Mouse (Mus musculus) kidney, embryonic 16.5 days (tissue): ENCODE data around the gene Raver1. TPM values are rescaled to one million over a fixed set of nuclear protein-coding genes. Genes with fewer than 3 reads are reported as not detected.

ENCODE experiments used
- ATAC-seq: fragments of 200-750 bp; cut with Nextera tagmentation; 2 replicates; pipeline ENCODE4 v1.8.0; 2017; ENCODE audit warnings: moderate TSS enrichment; ENCODE audit not compliant: low FRiP score, low TSS enrichment
- H3K27ac ChIP-seq: fragments of 300-500 bp; sonication (generic); 2 replicates; pipeline ENCODE4 v1.5.1; 2014; ENCODE audit warnings: low read length
- H3K27me3 ChIP-seq: fragments of 300-500 bp; sonication (generic); 2 replicates; pipeline ENCODE4 v1.6.1; 2014; ENCODE audit warnings: low read length, control low read depth, mixed read lengths; ENCODE audit not compliant: insufficient read depth
- H3K36me3 ChIP-seq: fragments of 300-500 bp; sonication (generic); 2 replicates; pipeline ENCODE4 v1.6.1; 2014; ENCODE audit warnings: low read length, control low read depth, mixed read lengths; ENCODE audit not compliant: insufficient read depth
- H3K4me1 ChIP-seq: fragments of 300-500 bp; sonication (generic); 2 replicates; pipeline ENCODE4 v1.6.1; 2014; ENCODE audit warnings: low read length, control low read depth, mixed read lengths; ENCODE audit not compliant: insufficient read depth
- H3K4me2 ChIP-seq: fragments of 300-500 bp; sonication (generic); replicated peaks from 2 replicates; pipeline ENCODE4 v1.6.1; 2014; ENCODE audit warnings: low read depth, low read length
- H3K4me3 ChIP-seq: fragments of 300-500 bp; sonication (generic); 2 replicates; pipeline ENCODE4 v1.5.1; 2014; ENCODE audit warnings: mild to moderate bottlenecking, low read length
- H3K9ac ChIP-seq: fragments of 300-500 bp; sonication (generic); replicated peaks from 2 replicates; pipeline ENCODE4 v1.6.1; 2014; ENCODE audit warnings: low read length
- H3K9me3 ChIP-seq: fragments of 300-500 bp; sonication (generic); 2 replicates; pipeline ENCODE4 v1.6.1; 2016; ENCODE audit warnings: low read length, control low read depth
- WGBS: fragments of 180-500 bp; shearing (Covaris S2); extraction: QIAGEN DNeasy Blood & Tissue Kit; methylation state at CpG from one replicate; pipeline ENCODE4 v1.1.7; 2014; 5-methylcytosine and 5-hydroxymethylcytosine counted together
- polyA plus RNA-seq: library from polyadenylated mRNA; unstranded; fragments of >200 nt; fragmentation: Nextera tagmentation; extraction: Ambion mirVana; gene quantifications from 2 replicates; pipeline ENCODE4 v1.2.1, GENCODE M21; 2015

Gene Raver1
- polyA plus RNA-seq, 1 experiment from 2014 or later = 66.8 TPM

GRCm38 (mm10) chr9:21107607-21108237 is 15.9 kb upstream of the Raver1 start:
- Histone ChIP-seq H3K4me1 (no peaks in the 10 kb centered on the region), H3K36me3 (no peaks in the 10 kb centered on the region), H3K4me3 (no peak overlapping the region), H3K27me3 (no peaks in the 10 kb centered on the region), H3K9me3 (no peaks in the 10 kb centered on the region), H3K4me2 (no peak overlapping the region), H3K9ac (no peak overlapping the region), H3K27ac (no peak overlapping the region)
- ATAC-seq = no peak
- 53% methylated on average over 22 of the region's 23 CpGs for WGBS

- H3K27me3 ChIP-seq = no peaks in the 10 kb centered on the region
- no peaks in the 10 kb centered on the region for H3K9me3 ChIP-seq
- H3K4me1 ChIP-seq = no peaks in the 10 kb centered on the region
- ATAC-seq = no peak
- H3K4me2 ChIP-seq = no peak overlapping the region
- H3K36me3 ChIP-seq = no peaks in the 10 kb centered on the region
- no peak overlapping the region for H3K9ac ChIP-seq
- WGBS = 67% methylated on average over 5 of the region's 5 CpGs
- H3K4me3 ChIP-seq = no peak overlapping the region
- no peak overlapping the region for H3K27ac ChIP-seq
Measured at GRCm38 (mm10) chr9:21105760-21106564, 14.2 kb upstream of the Raver1 start.

DNA sequence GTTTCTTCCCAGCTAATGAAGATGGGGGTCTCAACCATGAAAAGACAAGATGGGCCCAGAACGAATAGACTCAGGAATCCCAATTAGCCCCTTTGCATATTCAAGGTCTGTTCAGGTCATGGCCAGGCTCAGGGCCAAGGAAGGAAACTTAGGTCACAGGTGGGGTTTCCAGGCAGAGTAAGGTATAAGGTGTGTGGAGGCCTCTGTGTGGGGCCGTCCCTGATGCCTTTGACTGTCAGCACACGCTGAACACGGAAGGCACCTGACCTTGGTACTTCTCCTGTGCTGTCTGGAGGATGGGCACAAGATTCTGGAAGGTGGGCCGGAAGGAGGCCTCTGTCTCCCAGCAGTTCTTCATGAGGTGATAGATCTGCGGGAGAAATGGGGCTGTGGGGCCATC is 13.0 kb upstream of the Raver1 start:
- Histone ChIP-seq H3K36me3 (no peaks in the 10 kb centered on the region), H3K9ac (no peak overlapping the region), H3K9me3 (no peaks in the 10 kb centered on the region), H3K4me2 (no peak overlapping the region), H3K27ac (no peak overlapping the region), H3K4me1 (no peaks in the 10 kb centered on the region), H3K4me3 (no peak overlapping the region), H3K27me3 (no peaks in the 10 kb centered on the region)
- WGBS = 75% methylated on average over 6 of the region's 6 CpGs
- no peak for ATAC-seq

DNA sequence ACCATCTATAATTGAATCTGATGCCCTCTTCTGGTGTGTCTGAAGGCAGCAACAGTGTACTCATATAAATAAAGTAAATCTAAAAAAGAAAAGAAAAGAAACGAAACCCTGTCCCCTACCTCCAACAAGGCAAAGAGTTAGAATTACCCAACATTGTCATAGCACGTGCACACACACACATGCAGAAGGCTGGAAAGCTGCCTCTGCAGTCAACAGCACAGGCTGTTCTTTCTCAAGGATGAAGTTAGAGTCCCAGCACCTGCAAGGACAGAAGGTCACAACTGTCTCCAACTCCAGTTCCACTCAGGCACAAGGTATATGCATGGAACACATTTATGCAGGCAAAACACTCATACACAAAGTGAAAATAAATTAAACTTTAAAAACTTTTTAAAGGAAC is 10.3 kb upstream of the Raver1 start:
- Histone ChIP-seq H3K36me3 (no peaks in the 10 kb centered on the region), H3K4me3 (no peak overlapping the region), H3K27me3 (no peaks in the 10 kb centered on the region), H3K4me2 (no peak overlapping the region), H3K9me3 (no peaks in the 10 kb centered on the region), H3K4me1 (no peaks in the 10 kb centered on the region), H3K9ac (no peak overlapping the region), H3K27ac (no peak overlapping the region)
- no peak for ATAC-seq
- 89% methylated on average over 2 of the region's 2 CpGs for WGBS

DNA sequence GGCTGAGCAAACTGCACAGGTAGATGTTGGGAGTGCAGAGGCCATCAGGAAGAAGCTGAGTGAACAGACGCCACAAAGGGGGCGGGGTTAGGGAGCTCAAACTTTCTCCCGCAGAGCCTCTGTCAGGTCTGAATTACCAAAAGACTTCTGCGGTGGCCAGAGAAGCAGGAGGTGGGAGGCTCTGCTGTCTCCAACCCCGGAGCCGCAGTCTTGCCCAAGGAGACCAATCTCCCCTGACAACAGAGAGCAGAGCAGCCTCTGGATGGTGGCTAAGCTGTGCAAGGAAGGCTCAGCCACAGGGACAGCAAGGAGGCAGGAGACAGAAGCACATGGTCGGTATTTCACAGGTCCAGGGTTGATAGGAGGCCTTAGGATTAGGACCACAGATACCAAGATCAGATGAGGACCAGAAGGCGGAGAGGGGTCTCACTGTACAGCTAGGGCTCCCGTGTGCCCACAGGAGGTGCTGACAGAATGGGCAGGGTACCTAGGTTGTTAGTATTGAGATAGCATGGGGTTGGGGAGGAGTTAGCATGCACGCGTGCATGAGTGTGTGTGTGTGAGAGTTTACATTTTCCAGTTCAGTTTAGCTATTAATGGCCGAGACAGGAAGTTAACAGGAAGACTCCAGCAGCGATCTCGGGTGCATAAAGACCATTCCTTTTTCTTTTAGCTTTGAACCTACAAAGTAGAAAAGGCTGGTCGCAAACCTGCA is 8.8 kb upstream of the Raver1 start:
- H3K36me3 ChIP-seq = no peaks in the 10 kb centered on the region
- ATAC-seq = no peak
- H3K4me3 ChIP-seq = no peak overlapping the region
- H3K4me1 ChIP-seq = no peaks in the 10 kb centered on the region
- H3K4me2 ChIP-seq = no peak overlapping the region
- WGBS = 54% methylated on average over 15 of the region's 15 CpGs
- H3K9me3 ChIP-seq = no peaks in the 10 kb centered on the region
- H3K27ac ChIP-seq = no peak overlapping the region
- H3K9ac ChIP-seq = peak overlapping the region; percentile 13; the same call in 1 of the 2 replicates
- no peaks in the 10 kb centered on the region for H3K27me3 ChIP-seq

DNA sequence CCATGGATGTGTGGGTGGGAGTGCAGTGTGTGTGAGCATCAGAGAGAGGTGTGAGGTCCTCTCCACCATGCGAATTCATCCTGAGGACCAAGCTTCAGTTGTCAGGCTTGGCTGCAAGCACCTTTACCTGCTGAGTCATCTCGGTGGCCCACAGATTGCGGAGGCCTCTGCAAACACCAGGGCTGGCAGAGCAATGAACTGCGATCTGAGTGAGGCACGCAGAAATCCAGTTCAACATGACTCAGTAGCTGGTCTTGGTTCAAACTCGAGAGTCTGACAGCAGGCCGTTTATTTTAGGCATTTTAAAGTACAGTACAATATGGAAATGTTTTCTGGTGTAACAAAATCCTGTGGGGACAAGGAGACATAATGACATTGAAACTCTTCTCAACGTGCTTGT is 6.0 kb upstream of the Raver1 start:
- Histone ChIP-seq H3K4me2 (no peak overlapping the region), H3K4me3 (no peak overlapping the region), H3K4me1 (no peaks in the 10 kb centered on the region), H3K9ac (no peak overlapping the region), H3K27me3 (no peaks in the 10 kb centered on the region), H3K9me3 (no peaks in the 10 kb centered on the region), H3K36me3 (no peaks in the 10 kb centered on the region), H3K27ac (no peak overlapping the region)
- no peak for ATAC-seq
- WGBS = 75% methylated on average over 8 of the region's 8 CpGs

DNA sequence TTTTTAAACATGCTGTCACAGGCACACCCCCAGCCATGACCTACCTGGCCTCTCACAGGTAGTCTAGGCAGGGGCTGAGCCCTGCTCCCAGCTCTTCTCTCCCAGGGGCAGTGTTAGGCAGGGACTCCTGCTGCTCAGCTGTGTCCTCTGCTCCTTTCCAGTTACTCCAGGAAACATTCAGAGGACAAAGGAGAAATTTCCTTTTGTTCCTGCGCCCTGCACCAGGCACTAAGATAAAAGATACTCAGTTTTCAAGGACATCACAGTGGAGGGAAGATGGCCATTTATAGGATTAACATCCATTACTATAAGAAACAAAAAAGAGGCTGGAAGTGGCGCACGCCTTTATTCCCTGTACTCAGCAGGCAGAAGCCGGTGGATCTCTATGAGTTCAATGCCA is 4.2 kb upstream of the Raver1 start:
- no peak for ATAC-seq
- H3K4me3 ChIP-seq = no peak overlapping the region
- no peaks in the 10 kb centered on the region for H3K36me3 ChIP-seq
- no peak overlapping the region for H3K9ac ChIP-seq
- H3K4me2 ChIP-seq = no peak overlapping the region
- peaks cover under 1% of the 10 kb centered on the region; the same call in 1 of the 2 replicates for H3K4me1 ChIP-seq
- WGBS = 91% methylated on average over 4 of the region's 4 CpGs
- H3K27ac ChIP-seq = no peak overlapping the region
- no peaks in the 10 kb centered on the region for H3K27me3 ChIP-seq
- no peaks in the 10 kb centered on the region for H3K9me3 ChIP-seq

DNA sequence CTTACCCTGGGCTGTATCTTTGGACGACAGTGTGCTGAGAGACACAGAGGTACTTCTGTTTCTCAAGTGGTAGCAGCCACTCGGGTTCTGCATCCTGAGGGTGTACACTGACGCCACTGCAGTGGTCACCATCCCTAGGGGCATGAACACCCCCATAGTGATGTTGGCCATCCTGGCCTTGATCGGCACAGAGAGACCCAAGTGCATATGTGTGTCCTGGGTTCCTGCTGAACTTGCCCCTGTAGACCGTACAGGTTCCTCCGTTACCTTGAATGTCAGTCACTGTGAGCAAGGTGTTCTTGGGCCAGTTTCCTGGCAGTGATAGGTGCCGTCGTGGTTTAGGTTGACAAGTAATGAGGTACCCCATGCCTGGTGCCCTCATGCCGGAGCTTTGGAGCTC is 1.6 kb upstream of the Raver1 start:
- Histone ChIP-seq H3K4me1 (peaks cover 13% of the 10 kb centered on the region), H3K4me2 (no peak overlapping the region), H3K9ac (no peak overlapping the region), H3K4me3 (no peak overlapping the region), H3K36me3 (peaks cover 11% of the 10 kb centered on the region), H3K27me3 (no peaks in the 10 kb centered on the region), H3K9me3 (no peaks in the 10 kb centered on the region), H3K27ac (no peak overlapping the region)
- 92% methylated on average over 9 of the region's 9 CpGs for WGBS
- no peak for ATAC-seq

GRCm38 (mm10) chr9:21090972-21091706 is 669 bp downstream of the Raver1 start:
- Histone ChIP-seq H3K4me1 (peaks cover 13% of the 10 kb centered on the region), H3K9ac (peak overlapping the region; percentile 89), H3K9me3 (no peaks in the 10 kb centered on the region), H3K4me3 (peak overlapping the region; percentile 83), H3K4me2 (peak overlapping the region; percentile 95), H3K36me3 (peaks cover 33% of the 10 kb centered on the region), H3K27ac (peak overlapping the region; percentile 93), H3K27me3 (no peaks in the 10 kb centered on the region)
- ATAC-seq = peak; percentile 12; the same call in 1 of the 2 replicates
- WGBS = 3% methylated on average over 24 of the region's 24 CpGs
